Mouse (Mus musculus): Measurements from ENCODE around the gene Tmem11.

DNA sequence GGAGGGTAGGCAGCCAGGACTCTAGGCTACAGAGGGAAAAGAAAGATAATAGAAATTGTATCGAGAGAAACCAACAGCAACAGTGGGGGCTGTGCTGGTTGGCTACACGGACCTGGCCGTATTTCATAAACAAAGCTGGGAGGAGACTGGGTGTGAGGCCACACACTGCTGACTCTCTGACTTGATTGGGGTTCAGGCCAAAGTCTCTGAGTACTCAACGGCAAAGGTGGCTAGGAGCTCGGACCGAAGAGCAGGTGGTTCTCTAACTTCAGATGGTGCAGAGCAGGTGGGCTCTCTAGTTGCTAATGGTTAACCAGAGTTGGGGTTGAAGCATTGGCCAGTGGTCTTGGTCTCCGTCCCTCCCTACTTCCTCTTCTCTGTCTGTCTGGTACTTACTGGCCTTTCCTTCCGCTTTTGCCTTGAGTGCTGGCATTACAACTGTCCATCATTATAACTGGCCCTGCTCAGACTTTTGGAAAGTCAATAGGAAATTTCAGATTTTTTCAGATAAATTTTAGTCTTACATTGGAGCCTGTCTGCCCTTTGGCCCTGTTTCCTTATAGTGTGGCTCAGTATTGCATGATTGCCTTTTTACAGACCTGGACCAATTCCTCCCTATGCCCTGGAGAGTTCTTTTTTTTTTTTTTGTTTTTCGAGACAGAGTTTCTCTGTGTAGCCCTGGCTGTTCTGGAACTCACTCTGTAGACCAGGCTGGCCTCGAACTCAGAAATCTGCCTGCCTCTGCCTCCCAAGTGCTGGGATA is 41.2 kb downstream of the Tmem11 start:
- TF ChIP-seq CTCF (IDR thresholded peaks at IDR 0.05; ENCODE audit: borderline replicate concordance, extremely low read depth, insufficient read depth, insufficient read length): no peak
- no peak for TF ChIP-seq POLR2A (IDR thresholded peaks at IDR 0.05; ENCODE audit: borderline replicate concordance, extremely low read depth, insufficient read depth, insufficient read length, poor library complexity, severe bottlenecking)
